Mouse (Mus musculus): Measurements from ENCODE around the gene Max. TPM values are rescaled to one million over a fixed set of nuclear protein-coding genes. Genes with fewer than 3 reads are reported as not detected.

The Max gene
- total and polyA plus RNA-seq, 3 experiments: 27.0 to 76.2 (median 65.6) TPM

DNA sequence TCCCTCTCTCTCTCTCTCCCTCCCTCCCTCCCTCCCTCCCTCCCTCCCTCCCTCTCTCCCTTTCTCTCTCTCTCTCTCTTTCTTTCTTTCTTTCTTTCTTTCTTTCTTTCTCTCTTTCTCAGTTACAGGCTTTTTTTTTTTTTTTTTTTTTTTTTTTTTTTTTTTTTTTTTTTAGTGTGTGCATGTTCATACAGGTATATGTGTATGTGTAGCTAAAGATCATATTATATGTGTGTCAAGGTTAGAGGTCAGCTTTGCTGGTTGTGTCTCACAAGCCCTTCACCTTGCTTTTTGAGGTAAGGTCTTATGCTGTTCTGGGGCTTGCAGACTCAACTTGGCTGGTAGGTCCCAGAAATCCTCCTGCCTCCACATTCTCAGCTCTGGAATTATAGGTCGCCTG is 39.3 kb upstream of the Max start:
- Histone ChIP-seq H3K36me3 (ENCODE audit: control insufficient read depth, insufficient read depth, low read length) (no peaks in the 10 kb centered on the region), H3K4me1 (ENCODE audit: control insufficient read depth, insufficient read depth, low read length) (no peaks in the 10 kb centered on the region), H3K9ac (ENCODE audit: low read depth, low read length) (no peak overlapping the region), H3K4me3 (no peak overlapping the region), H3K27ac (no peak overlapping the region), H3K27me3 (ENCODE audit: control insufficient read depth, insufficient read depth, low read length) (no peaks in the 10 kb centered on the region), H3K79me2 (replicated peaks; ENCODE audit: control insufficient read depth, insufficient read depth, low read length) (no peaks in the 10 kb centered on the region)
- intact Hi-C loops (cut with DNase I): loop anchor here (2.0 to 10.0 kb wide), 6 partner anchors 165 to 783 kb away; no protein-coding TSS in a partner anchor
- DNase-seq: no peak
- TF ChIP-seq EP300 (IDR thresholded peaks at IDR 0.05; ENCODE audit: insufficient read depth, low read depth, low read length) (no peak), POLR2A (IDR thresholded peaks at IDR 0.05; ENCODE audit: insufficient read depth, low read depth, low read length) (no peak)
- WGBS: 88% methylated on average over 1 of the region's 1 CpGs

DNA sequence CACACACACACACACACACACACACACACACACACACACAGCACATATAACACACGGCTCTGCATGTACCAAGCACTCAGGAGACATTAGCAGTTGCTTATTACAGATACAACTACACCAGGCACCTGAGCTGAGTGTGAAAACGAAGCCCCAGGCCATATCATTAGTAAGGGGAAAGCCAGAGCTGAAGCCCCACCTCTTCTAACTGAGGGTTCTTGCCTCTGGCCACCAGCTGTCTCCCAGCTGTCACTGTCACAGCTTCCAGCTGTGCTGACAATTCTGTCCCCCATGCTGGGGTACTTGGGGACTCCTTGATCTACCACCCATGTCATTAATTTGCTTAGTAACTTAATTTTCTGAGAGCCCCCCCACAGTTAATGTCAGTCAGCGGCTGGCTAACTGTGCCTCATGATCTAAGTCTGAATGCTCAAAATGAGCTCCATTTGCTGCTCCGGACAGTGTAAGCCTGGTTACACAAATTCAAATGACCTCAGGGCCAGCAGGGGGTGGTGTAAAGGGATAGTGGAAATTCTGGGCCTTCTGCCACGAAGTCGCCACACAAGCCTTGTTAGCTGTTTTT is 38.8 kb upstream of the Max start:
- no peaks in the 10 kb centered on the region for H3K4me1 ChIP-seq (ENCODE audit: control insufficient read depth, insufficient read depth, low read length)
- peak; percentile 27 to 36 for DNase-seq
- intact Hi-C loops (cut with DNase I): loop anchor here (2.0 to 10.0 kb wide), 6 partner anchors 164 to 784 kb away; no protein-coding TSS in a partner anchor
- no peaks in the 10 kb centered on the region for H3K79me2 ChIP-seq (replicated peaks; ENCODE audit: control insufficient read depth, insufficient read depth, low read length)
- no peaks in the 10 kb centered on the region for H3K27me3 ChIP-seq (ENCODE audit: control insufficient read depth, insufficient read depth, low read length)
- 27% methylated on average over 6 of the region's 6 CpGs for WGBS
- TF ChIP-seq EP300 (IDR thresholded peaks at IDR 0.05; ENCODE audit: insufficient read depth, low read depth, low read length) (no peak), POLR2A (IDR thresholded peaks at IDR 0.05; ENCODE audit: insufficient read depth, low read depth, low read length) (no peak), CTCF (IDR thresholded peaks at IDR 0.05) (peak; percentile 45)
- H3K4me3 ChIP-seq: no peak overlapping the region
- no peak overlapping the region for H3K9ac ChIP-seq (ENCODE audit: low read depth, low read length)
- no peaks in the 10 kb centered on the region for H3K36me3 ChIP-seq (ENCODE audit: control insufficient read depth, insufficient read depth, low read length)
- no peak overlapping the region for H3K27ac ChIP-seq

DNA sequence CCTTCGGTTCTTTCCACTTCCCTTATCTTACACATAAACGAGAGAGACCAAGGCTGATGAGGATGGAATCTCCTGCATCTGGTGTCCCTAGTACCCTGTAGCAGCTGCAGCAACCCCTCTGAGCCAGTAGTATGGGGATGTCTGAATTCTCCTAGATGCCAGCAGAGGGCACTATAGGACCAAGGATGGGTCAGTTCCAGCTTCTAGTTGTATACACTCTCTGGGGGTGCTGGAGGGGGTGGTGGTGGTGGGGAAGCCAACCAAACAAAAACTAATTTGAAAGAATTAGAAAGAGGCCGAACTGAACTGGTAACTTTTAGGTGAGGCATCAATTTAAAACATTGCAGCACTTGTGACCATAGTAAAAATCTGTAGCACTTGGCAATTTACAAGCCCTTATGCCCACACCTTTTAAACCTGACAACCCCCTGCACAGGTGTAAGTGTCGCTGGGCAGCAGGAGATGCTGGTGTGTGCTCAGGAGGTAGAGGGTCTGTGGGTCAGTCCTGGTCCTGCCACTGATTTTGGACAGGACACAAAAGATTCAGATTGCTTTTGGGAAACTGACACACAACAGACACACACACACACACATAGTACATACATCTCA is 38.2 kb upstream of the Max start:
- 12% methylated on average over 4 of the region's 4 CpGs for WGBS
- peak; percentile 56 for DNase-seq
- intact Hi-C loops (cut with DNase I): loop anchor here (2.0 to 10.0 kb wide), 6 partner anchors 163 to 785 kb away; no protein-coding TSS in a partner anchor

DNA sequence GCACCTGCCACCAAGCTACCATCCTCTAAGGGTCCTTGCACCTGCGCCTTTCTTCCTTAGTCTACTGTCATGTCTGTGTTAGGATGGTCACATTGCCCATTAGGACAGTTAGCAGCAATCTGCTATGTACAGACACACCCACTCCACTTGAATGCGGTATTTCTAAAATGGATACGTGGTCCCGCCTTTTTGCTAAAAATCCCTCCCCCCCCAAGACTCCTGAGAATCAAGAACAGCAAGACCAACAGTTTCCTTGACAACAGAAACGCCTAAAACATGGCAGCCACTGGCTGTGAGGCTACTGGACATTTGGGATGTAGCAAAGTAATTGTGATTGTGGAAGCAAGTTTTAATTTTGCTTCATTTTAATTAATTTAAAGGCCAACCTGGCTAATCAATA is 32.8 kb upstream of the Max start:
- H3K4me3 ChIP-seq: no peak overlapping the region
- H3K79me2 ChIP-seq (replicated peaks; ENCODE audit: control insufficient read depth, insufficient read depth, low read length): no peaks in the 10 kb centered on the region
- intact Hi-C loops (cut with DNase I): no loop called here
- H3K27me3 ChIP-seq (ENCODE audit: control insufficient read depth, insufficient read depth, low read length): no peaks in the 10 kb centered on the region
- no peak for TF ChIP-seq POLR2A (IDR thresholded peaks at IDR 0.05; ENCODE audit: insufficient read depth, low read depth, low read length)
- no peak for TF ChIP-seq EP300 (IDR thresholded peaks at IDR 0.05; ENCODE audit: insufficient read depth, low read depth, low read length)
- no peak for TF ChIP-seq CTCF (IDR thresholded peaks at IDR 0.05)
- no peak overlapping the region for H3K27ac ChIP-seq
- no peak overlapping the region for H3K9ac ChIP-seq (ENCODE audit: low read depth, low read length)
- no peaks in the 10 kb centered on the region for H3K4me1 ChIP-seq (ENCODE audit: control insufficient read depth, insufficient read depth, low read length)
- 92% methylated on average over 5 of the region's 5 CpGs for WGBS
- no peaks in the 10 kb centered on the region for H3K36me3 ChIP-seq (ENCODE audit: control insufficient read depth, insufficient read depth, low read length)
- no peak for DNase-seq

More for the DNA sequence above, 38.2 kb upstream of the Max start:
- Histone ChIP-seq H3K4me3 (no peak overlapping the region), H3K36me3 (ENCODE audit: control insufficient read depth, insufficient read depth, low read length) (no peaks in the 10 kb centered on the region), H3K27ac (no peak overlapping the region), H3K9ac (ENCODE audit: low read depth, low read length) (no peak overlapping the region), H3K27me3 (ENCODE audit: control insufficient read depth, insufficient read depth, low read length) (no peaks in the 10 kb centered on the region), H3K4me1 (ENCODE audit: control insufficient read depth, insufficient read depth, low read length) (no peaks in the 10 kb centered on the region), H3K79me2 (replicated peaks; ENCODE audit: control insufficient read depth, insufficient read depth, low read length) (no peaks in the 10 kb centered on the region)
- TF ChIP-seq POLR2A (IDR thresholded peaks at IDR 0.05; ENCODE audit: insufficient read depth, low read depth, low read length) (no peak), EP300 (IDR thresholded peaks at IDR 0.05; ENCODE audit: insufficient read depth, low read depth, low read length) (peak; percentile 49; the same call in 1 of the 2 replicates), CTCF (IDR thresholded peaks at IDR 0.05) (peak; percentile 78)

DNA sequence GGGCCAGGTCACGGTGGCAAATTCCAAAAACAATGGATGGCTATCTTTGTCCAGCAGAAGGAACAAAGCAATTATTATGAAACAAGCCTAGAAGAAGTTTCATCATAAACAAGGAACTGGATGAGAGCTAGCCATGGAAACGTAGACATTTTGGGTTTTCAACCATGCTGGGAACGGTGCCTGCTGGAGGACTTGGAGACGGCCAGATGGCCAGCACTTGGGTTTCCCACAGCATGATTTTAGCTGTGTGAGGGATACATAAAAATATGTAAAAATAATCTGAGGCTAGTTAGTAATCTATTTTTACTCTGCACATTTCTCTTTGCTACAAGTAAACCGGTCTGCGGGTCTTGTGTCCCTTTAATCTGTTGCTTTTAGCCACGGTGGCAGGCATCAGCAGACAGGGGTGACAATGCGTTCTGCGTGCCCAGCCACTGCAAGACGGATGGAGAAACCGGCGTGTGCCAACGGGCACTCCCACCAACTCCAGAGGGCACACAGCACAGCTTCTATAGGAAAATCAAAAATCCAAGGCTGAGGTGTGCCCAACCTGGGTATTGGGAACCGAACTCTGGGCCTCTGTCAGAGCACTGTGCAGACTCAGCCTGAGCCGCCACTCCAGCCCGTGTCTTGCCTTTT is 31.0 kb upstream of the Max start:
- Histone ChIP-seq H3K27me3 (ENCODE audit: control insufficient read depth, insufficient read depth, low read length) (no peaks in the 10 kb centered on the region), H3K36me3 (ENCODE audit: control insufficient read depth, insufficient read depth, low read length) (no peaks in the 10 kb centered on the region), H3K4me1 (ENCODE audit: control insufficient read depth, insufficient read depth, low read length) (no peaks in the 10 kb centered on the region), H3K79me2 (replicated peaks; ENCODE audit: control insufficient read depth, insufficient read depth, low read length) (no peaks in the 10 kb centered on the region), H3K27ac (no peak overlapping the region), H3K4me3 (no peak overlapping the region), H3K9ac (ENCODE audit: low read depth, low read length) (no peak overlapping the region)
- peak in 1 of 2 experiments; percentile 17 for DNase-seq
- intact Hi-C loops (cut with DNase I): no loop called here
- WGBS: 80% methylated on average over 16 of the region's 16 CpGs
- no peak for TF ChIP-seq EP300 (IDR thresholded peaks at IDR 0.05; ENCODE audit: insufficient read depth, low read depth, low read length)
- no peak for TF ChIP-seq CTCF (IDR thresholded peaks at IDR 0.05)
- no peak for TF ChIP-seq POLR2A (IDR thresholded peaks at IDR 0.05; ENCODE audit: insufficient read depth, low read depth, low read length)

All from heart, adult 2 months (tissue).